Mouse (Mus musculus) megakaryocyte, adult 5-6 weeks (primary cell): Measurements from ENCODE around the gene Bmp8b. TPM values are rescaled to one million over a fixed set of nuclear protein-coding genes. Genes with fewer than 3 reads are reported as not detected.

Source experiments
- ATAC-seq: 2 replicates; pipeline ENCODE4 v1.8.0; 2016; ENCODE audit warnings: mild to moderate bottlenecking, inconsistent platforms; ENCODE audit not compliant: poor library complexity, severe bottlenecking
- total RNA-seq, 2 experiments: library from RNA; stranded (forward) in 1 of 2; stranded (reverse) in 1 of 2; fragments of 153-499, 151-499 nt in 1 of 2; fragments of 221-1000, 200-1000 nt in 1 of 2; gene quantifications; 2 replicates each; pipeline versions ENCODE4 v1.2.3 to v1.2.4; 2015 to 2017

The Bmp8b gene
- total RNA-seq, 2 experiments from 2014 or later, result not detected

DNA sequence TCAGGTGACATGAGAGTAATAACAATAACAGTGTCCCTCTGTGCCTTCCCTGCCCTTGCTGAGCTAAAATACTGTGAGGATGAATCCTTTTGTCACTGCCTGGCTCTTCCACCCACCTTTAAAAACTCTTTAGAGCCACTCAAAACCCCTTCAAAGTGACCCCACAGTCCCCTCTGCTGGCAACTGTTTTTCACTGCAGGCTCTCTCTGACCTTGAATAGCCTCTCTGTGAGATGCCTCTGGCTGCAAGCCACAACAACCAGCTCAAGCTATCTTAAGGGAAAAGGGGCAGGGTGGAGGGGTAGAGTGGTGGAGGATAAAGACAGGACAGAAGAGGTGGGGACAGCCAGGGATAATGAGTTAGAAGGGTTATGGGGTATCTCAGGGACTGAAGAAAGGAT, 66.8 kb downstream of the Bmp8b start:
- no peak for ATAC-seq

Other genes with a start within 250 kb of the Bmp8b start
- gene Cap1, start 219.1 kb upstream of the Bmp8b start, total RNA-seq (2015), result 417 and 420 TPM in 2 replicates
- 551 and 589 TPM in 2 replicates for gene Cap1, start 219.1 kb upstream of the Bmp8b start, total RNA-seq (2017)
- 0.14 TPM in 1 of 2 replicates, not detected in the other for gene Mfsd2a, start 144.0 kb upstream of the Bmp8b start, total RNA-seq (2015)
- 0.15 and 0.16 TPM in 2 replicates for gene Mfsd2a, start 144.0 kb upstream of the Bmp8b start, total RNA-seq (2017)
- gene Mycl, start 109.5 kb upstream of the Bmp8b start, total RNA-seq (2015), result 2.6 and 4.0 TPM in 2 replicates
- gene Mycl, start 109.5 kb upstream of the Bmp8b start, total RNA-seq (2017), result 0.81 and 3.3 TPM in 2 replicates
- gene Trit1, start 88.6 kb upstream of the Bmp8b start, total RNA-seq (2015), result 10.7 and 16.5 TPM in 2 replicates
- 21.0 and 22.3 TPM in 2 replicates for gene Trit1, start 88.6 kb upstream of the Bmp8b start, total RNA-seq (2017)
- not detected in 2 replicates for gene Oxct2b, start 11.1 kb downstream of the Bmp8b start, total RNA-seq (2015)
- 0.12 TPM in 1 of 2 replicates, not detected in the other for gene Oxct2b, start 11.1 kb downstream of the Bmp8b start, total RNA-seq (2017)
- gene Ppie, start 34.8 kb downstream of the Bmp8b start, total RNA-seq (2015), result 20.0 and 21.0 TPM in 2 replicates
- 27.3 and 29.8 TPM in 2 replicates for gene Ppie, start 34.8 kb downstream of the Bmp8b start, total RNA-seq (2017)
- not detected in 2 replicates for gene Hpcal4, start 78.1 kb downstream of the Bmp8b start, total RNA-seq (2015)
- not detected in 2 replicates for gene Hpcal4, start 78.1 kb downstream of the Bmp8b start, total RNA-seq (2017)
- gene Nt5c1a, start 96.3 kb downstream of the Bmp8b start, total RNA-seq (2015), result not detected in 2 replicates
- gene Nt5c1a, start 96.3 kb downstream of the Bmp8b start, total RNA-seq (2017), result not detected in 2 replicates
- gene Heyl, start 128.4 kb downstream of the Bmp8b start, total RNA-seq (2015), result not detected in 2 replicates
- gene Heyl, start 128.4 kb downstream of the Bmp8b start, total RNA-seq (2017), result not detected in 2 replicates
- gene Pabpc4, start 157.2 kb downstream of the Bmp8b start, total RNA-seq (2015), result 29.1 and 32.3 TPM in 2 replicates
- 30.1 and 34.8 TPM in 2 replicates for gene Pabpc4, start 157.2 kb downstream of the Bmp8b start, total RNA-seq (2017)
- not detected in 2 replicates for gene Oxct2a, start 218.5 kb downstream of the Bmp8b start, total RNA-seq (2015)
- not detected in 2 replicates for gene Oxct2a, start 218.5 kb downstream of the Bmp8b start, total RNA-seq (2017)
- gene Bmp8a, start 238.1 kb downstream of the Bmp8b start, total RNA-seq (2015), result not detected in 2 replicates
- gene Bmp8a, start 238.1 kb downstream of the Bmp8b start, total RNA-seq (2017), result not detected in 2 replicates